Mouse (Mus musculus): ENCODE results near the gene Cmklr1. TPM values are rescaled to one million over a fixed set of nuclear protein-coding genes. Genes with fewer than 3 reads are reported as not detected.

Gene Cmklr1
- polyA plus RNA-seq, 1 experiment = 9.6 TPM

- WGBS = 64% methylated on average over 6 of the region's 6 CpGs
- Histone ChIP-seq H3K27ac (ENCODE audit: insufficient read depth, low read depth, low read length) (no peak overlapping the region), H3K4me1 (ENCODE audit: control insufficient read depth, insufficient read depth, insufficient read length, low read length) (no peaks in the 10 kb centered on the region), H3K4me3 (ENCODE audit: low read depth, low read length) (no peak overlapping the region), H3K27me3 (ENCODE audit: control insufficient read depth, insufficient read depth, low read length) (no peaks in the 10 kb centered on the region), H3K36me3 (ENCODE audit: control insufficient read depth, insufficient read depth, low read length) (no peaks in the 10 kb centered on the region)
- no peak for TF ChIP-seq CTCF (IDR thresholded peaks at IDR 0.05; ENCODE audit: extremely low read depth, insufficient read length, insufficient replicate concordance, low read depth, low read length)
- TF ChIP-seq POLR2A (IDR thresholded peaks at IDR 0.05; ENCODE audit: low read depth, low read length) = no peak
Observed at GRCm38 (mm10) chr5:113610490-113610889, 39.7 kb downstream of the Cmklr1 start.

- no peak overlapping the region for H3K4me3 ChIP-seq (ENCODE audit: low read depth, low read length)
- H3K27ac ChIP-seq (ENCODE audit: insufficient read depth, low read depth, low read length) = no peak overlapping the region
- no peak for TF ChIP-seq POLR2A (IDR thresholded peaks at IDR 0.05; ENCODE audit: low read depth, low read length)
- TF ChIP-seq CTCF (IDR thresholded peaks at IDR 0.05; ENCODE audit: extremely low read depth, insufficient read length, insufficient replicate concordance, low read depth, low read length) = no peak
- no peaks in the 10 kb centered on the region for H3K36me3 ChIP-seq (ENCODE audit: control insufficient read depth, insufficient read depth, low read length)
- WGBS = 73% methylated on average over 5 of the region's 5 CpGs
- no peaks in the 10 kb centered on the region for H3K4me1 ChIP-seq (ENCODE audit: control insufficient read depth, insufficient read depth, insufficient read length, low read length)
- H3K27me3 ChIP-seq (ENCODE audit: control insufficient read depth, insufficient read depth, low read length) = no peaks in the 10 kb centered on the region
Observed at GRCm38 (mm10) chr5:113609891-113610290, 40.3 kb downstream of the Cmklr1 start.

- no peak overlapping the region for H3K4me3 ChIP-seq (ENCODE audit: low read depth, low read length)
- H3K27me3 ChIP-seq (ENCODE audit: control insufficient read depth, insufficient read depth, low read length) = no peaks in the 10 kb centered on the region
- 76% methylated on average over 8 of the region's 8 CpGs for WGBS
- H3K4me1 ChIP-seq (ENCODE audit: control insufficient read depth, insufficient read depth, insufficient read length, low read length) = no peaks in the 10 kb centered on the region
- no peak overlapping the region for H3K27ac ChIP-seq (ENCODE audit: insufficient read depth, low read depth, low read length)
- no peaks in the 10 kb centered on the region for H3K36me3 ChIP-seq (ENCODE audit: control insufficient read depth, insufficient read depth, low read length)
- TF ChIP-seq CTCF (IDR thresholded peaks at IDR 0.05; ENCODE audit: extremely low read depth, insufficient read length, insufficient replicate concordance, low read depth, low read length) (no peak), POLR2A (IDR thresholded peaks at IDR 0.05; ENCODE audit: low read depth, low read length) (no peak)
Observed at GRCm38 (mm10) chr5:113608511-113608910, 41.7 kb downstream of the Cmklr1 start.

- no peaks in the 10 kb centered on the region for H3K36me3 ChIP-seq (ENCODE audit: control insufficient read depth, insufficient read depth, low read length)
- WGBS = 32% methylated on average over 13 of the region's 13 CpGs
Observed at GRCm38 (mm10) chr5:113607941-113608431, 42.2 kb downstream of the Cmklr1 start.

DNA sequence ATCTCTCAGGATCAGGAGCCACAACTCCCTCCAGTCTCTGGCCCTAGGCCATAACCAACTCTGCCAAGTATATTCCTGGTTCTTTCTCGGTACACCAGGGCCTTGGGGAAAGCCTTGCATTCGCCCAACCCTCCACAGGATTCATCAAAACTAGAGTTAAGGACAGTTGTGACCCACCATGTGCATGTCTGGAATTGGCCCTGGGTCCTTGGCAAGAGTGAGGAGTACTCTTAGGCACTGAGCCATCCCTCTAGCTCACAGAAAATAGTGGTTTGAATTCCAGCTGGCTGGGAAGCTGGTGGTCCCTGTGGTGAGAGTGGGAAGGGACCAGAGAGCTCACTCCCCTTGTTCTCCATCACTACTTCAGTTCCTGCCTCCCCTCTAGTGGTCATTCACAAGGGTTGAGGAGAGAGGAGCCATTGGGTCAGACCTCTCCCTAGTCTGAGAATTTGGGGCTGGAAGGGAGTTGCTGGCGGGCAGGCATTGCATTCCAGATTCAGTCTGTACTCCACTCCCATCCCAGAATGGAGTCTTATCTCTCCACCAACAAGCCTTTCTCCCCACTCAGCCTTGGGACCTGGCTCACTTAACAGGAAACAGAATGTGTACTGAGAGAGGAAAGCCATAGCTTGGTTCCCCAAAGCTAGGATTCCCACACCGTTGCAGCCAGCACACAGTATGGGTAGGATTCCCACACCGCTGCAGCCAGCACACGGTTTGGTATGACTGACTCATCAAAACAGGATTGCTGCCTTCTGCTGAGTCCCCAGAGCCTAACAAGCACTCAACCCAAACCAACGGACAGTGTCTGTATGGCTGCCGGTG, 43.1 kb downstream of the Cmklr1 start:
- 71% methylated on average over 8 of the region's 8 CpGs for WGBS
- no peak overlapping the region for H3K27ac ChIP-seq (ENCODE audit: insufficient read depth, low read depth, low read length)

More at GRCm38 (mm10) chr5:113607941-113608431, 42.2 kb downstream of the Cmklr1 start:
- Histone ChIP-seq H3K27ac (ENCODE audit: insufficient read depth, low read depth, low read length) (no peak overlapping the region), H3K4me1 (ENCODE audit: control insufficient read depth, insufficient read depth, insufficient read length, low read length) (no peaks in the 10 kb centered on the region), H3K4me3 (ENCODE audit: low read depth, low read length) (no peak overlapping the region), H3K27me3 (ENCODE audit: control insufficient read depth, insufficient read depth, low read length) (no peaks in the 10 kb centered on the region)
- TF ChIP-seq POLR2A (IDR thresholded peaks at IDR 0.05; ENCODE audit: low read depth, low read length) (no peak), CTCF (IDR thresholded peaks at IDR 0.05; ENCODE audit: extremely low read depth, insufficient read length, insufficient replicate concordance, low read depth, low read length) (no peak)

DNA sequence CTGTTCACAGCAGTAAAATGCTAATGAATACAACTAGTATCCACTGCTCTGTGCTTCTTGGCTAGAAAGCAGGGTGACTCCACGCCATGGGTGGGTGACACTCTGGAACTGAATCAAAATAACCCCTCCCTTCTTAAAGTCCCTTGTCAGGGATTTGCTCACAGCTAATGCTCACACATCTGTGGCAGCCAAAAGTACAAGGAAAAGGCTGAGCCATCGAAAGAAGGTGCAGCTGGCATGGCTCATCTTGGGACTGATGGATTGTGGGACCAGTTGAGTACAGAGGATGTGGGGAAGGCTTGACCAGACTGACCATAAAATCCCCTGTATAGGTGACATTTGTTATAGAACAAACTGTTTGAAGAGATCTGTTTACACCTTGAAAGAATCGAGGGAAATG, 44.1 kb downstream of the Cmklr1 start:
- no peaks in the 10 kb centered on the region for H3K27me3 ChIP-seq (ENCODE audit: control insufficient read depth, insufficient read depth, low read length)
- no peak overlapping the region for H3K27ac ChIP-seq (ENCODE audit: insufficient read depth, low read depth, low read length)
- no peaks in the 10 kb centered on the region for H3K36me3 ChIP-seq (ENCODE audit: control insufficient read depth, insufficient read depth, low read length)
- H3K4me3 ChIP-seq (ENCODE audit: low read depth, low read length) = no peak overlapping the region
- TF ChIP-seq POLR2A (IDR thresholded peaks at IDR 0.05; ENCODE audit: low read depth, low read length) = no peak
- TF ChIP-seq CTCF (IDR thresholded peaks at IDR 0.05; ENCODE audit: extremely low read depth, insufficient read length, insufficient replicate concordance, low read depth, low read length) = no peak
- 59% methylated on average over 3 of the region's 3 CpGs for WGBS
- H3K4me1 ChIP-seq (ENCODE audit: control insufficient read depth, insufficient read depth, insufficient read length, low read length) = no peaks in the 10 kb centered on the region

More for the DNA sequence above, 43.1 kb downstream of the Cmklr1 start:
- TF ChIP-seq POLR2A (IDR thresholded peaks at IDR 0.05; ENCODE audit: low read depth, low read length) (no peak), CTCF (IDR thresholded peaks at IDR 0.05; ENCODE audit: extremely low read depth, insufficient read length, insufficient replicate concordance, low read depth, low read length) (no peak)
- Histone ChIP-seq H3K4me1 (ENCODE audit: control insufficient read depth, insufficient read depth, insufficient read length, low read length) (no peaks in the 10 kb centered on the region), H3K27me3 (ENCODE audit: control insufficient read depth, insufficient read depth, low read length) (no peaks in the 10 kb centered on the region), H3K36me3 (ENCODE audit: control insufficient read depth, insufficient read depth, low read length) (no peaks in the 10 kb centered on the region), H3K4me3 (ENCODE audit: low read depth, low read length) (no peak overlapping the region)

DNA sequence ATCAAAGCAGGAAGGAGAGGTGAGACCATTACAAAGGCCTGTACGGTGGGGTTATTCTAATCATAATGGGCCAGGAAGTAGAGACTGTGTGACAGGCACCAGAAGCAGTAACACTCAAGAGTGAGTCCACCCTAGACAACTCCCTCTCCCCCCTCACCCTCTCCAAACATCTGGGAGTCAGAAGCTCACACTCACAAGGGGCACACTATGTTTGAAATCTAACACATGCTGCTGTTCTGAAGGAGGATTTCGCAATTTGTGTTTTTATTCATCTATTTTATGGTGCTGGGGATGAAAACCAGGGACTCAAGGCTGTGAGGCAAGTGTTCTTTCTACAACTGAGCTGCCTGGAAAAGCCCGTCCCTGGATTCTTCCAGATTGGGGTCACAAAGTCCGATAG, 45.5 kb downstream of the Cmklr1 start:
- Histone ChIP-seq H3K36me3 (ENCODE audit: control insufficient read depth, insufficient read depth, low read length) (no peaks in the 10 kb centered on the region), H3K27ac (ENCODE audit: insufficient read depth, low read depth, low read length) (no peak overlapping the region), H3K4me1 (ENCODE audit: control insufficient read depth, insufficient read depth, insufficient read length, low read length) (no peaks in the 10 kb centered on the region), H3K27me3 (ENCODE audit: control insufficient read depth, insufficient read depth, low read length) (no peaks in the 10 kb centered on the region), H3K4me3 (ENCODE audit: low read depth, low read length) (no peak overlapping the region)
- TF ChIP-seq CTCF (IDR thresholded peaks at IDR 0.05; ENCODE audit: extremely low read depth, insufficient read length, insufficient replicate concordance, low read depth, low read length) (no peak), POLR2A (IDR thresholded peaks at IDR 0.05; ENCODE audit: low read depth, low read length) (no peak)
- WGBS = 54% methylated on average over 4 of the region's 4 CpGs

All from small intestine, adult 2 months (tissue).